18 mouse cellular contexts compared by ENCODE assay signal in the genomic region with DNA sequence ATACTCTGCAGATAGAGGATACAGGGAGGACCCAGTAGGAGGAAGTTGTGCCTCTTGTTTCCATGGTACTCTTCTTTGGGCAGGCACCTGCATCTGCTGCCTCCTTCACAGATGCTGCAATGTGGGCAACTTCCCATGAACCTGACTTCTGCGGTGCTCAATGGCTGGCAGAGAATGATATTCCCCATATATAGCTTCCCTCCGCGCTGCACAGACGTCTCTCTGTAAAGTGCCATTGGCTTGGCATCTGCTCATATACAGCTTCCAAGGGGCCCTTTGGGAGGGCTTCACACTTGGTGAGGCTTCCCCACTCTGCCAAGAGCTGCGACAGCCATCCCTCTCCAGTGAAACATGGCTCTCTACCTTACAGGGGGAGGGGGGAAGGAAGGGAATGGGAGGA.
DNase-seq lines count a peak whose midpoint lies in the region; ATAC-seq lines count a peak whose summit lies in the region.
"Had no signal": no experiment of that assay in that cellular context is flagged by ENCODE, and none has a peak within 500 bp of the region (broad histone marks: within the 10 kb centered on the region; RNA-seq: fewer than 3 reads in every experiment).

No protein-coding gene starts in this region.

- H3K4me2 ChIP-seq in kidney, embryonic 15.5 days = no peak overlapping the region
- H3K4me2 ChIP-seq: heart, embryonic 11.5 days; limb, embryonic 13.5 days had no signal

- no peak overlapping the region for H3K9ac ChIP-seq in kidney, embryonic 15.5 days
- H3K9ac ChIP-seq: limb, embryonic 13.5 days had no signal

- no peak for DNase-seq in frontal cortex, postnatal 25 days (ENCODE audit: low spot score in 2 of 2)
- DNase-seq in left cerebral cortex, adult 18-20 months (ENCODE audit: low spot score in 2 of 2) = peak; percentile 7 to 19
- DNase-seq in left cerebral cortex, adult 11 months (ENCODE audit: low spot score) = no peak
- DNase-seq in frontal cortex, postnatal 10 days (ENCODE audit: low spot score in 2 of 2) = peak; percentile 13 to 14
- peak; percentile 27 for DNase-seq in right cerebral cortex, postnatal 14 days
- DNase-seq: adrenal gland, postnatal 14 days; cerebellum, adult 11 months; kidney, adult 2 months; kidney, postnatal 4 days; lung, adult 18-20 months; thymus, adult 2 months had no signal

- H3K4me3 ChIP-seq in kidney, embryonic 15.5 days (replicated peaks) = no peak overlapping the region
- H3K4me3 ChIP-seq: limb, embryonic 13.5 days had no signal

- H3K27ac ChIP-seq in kidney, embryonic 15.5 days = no peak overlapping the region
- H3K27ac ChIP-seq: limb, embryonic 13.5 days; macrophage had no signal

- WGBS in kidney, embryonic 15.5 days = 80% methylated on average over 5 of the region's 5 CpGs

- peak; percentile 83 for ATAC-seq in frontal cortex, adult (ENCODE audit: low TSS enrichment)
- ATAC-seq in activated CD4-positive, CD25-positive, alpha-beta regulatory T cell, adult 4 months = no peak
- ATAC-seq in kidney, embryonic 15.5 days (replicated peaks; ENCODE audit: low FRiP score) = no peak
- ATAC-seq: midbrain, embryonic 16.5 days had no signal

- H3K27me3 ChIP-seq in kidney, embryonic 15.5 days = 0 out of 2 replicates have a peak, but pooled peaks cover 6% of the 10 kb centered on the region
- H3K27me3 ChIP-seq: limb, embryonic 13.5 days had no signal

- no peaks in the 10 kb centered on the region for H3K9me3 ChIP-seq in kidney, embryonic 15.5 days (replicated peaks)
- H3K9me3 ChIP-seq: limb, embryonic 13.5 days had no signal

- no peaks in the 10 kb centered on the region for H3K36me3 ChIP-seq in kidney, embryonic 15.5 days
- H3K36me3 ChIP-seq: limb, embryonic 13.5 days had no signal

- no peaks in the 10 kb centered on the region for H3K4me1 ChIP-seq in kidney, embryonic 15.5 days

Comparison
In these comparisons a context has a peak if more than half of its experiments do, and no peak if none do; other contexts are left out.
1. DNase-seq: peak in left cerebral cortex, adult 18-20 months (2 of 2), frontal cortex, postnatal 10 days (2 of 2) and right cerebral cortex, postnatal 14 days (single experiment); none in frontal cortex, postnatal 25 days (0 of 2) and left cerebral cortex, adult 11 months (single experiment).